Mouse (Mus musculus) heart, embryonic 16.5 days (tissue): ENCODE data around the gene Tbc1d4. TPM values are rescaled to one million over a fixed set of nuclear protein-coding genes. Genes with fewer than 3 reads are reported as not detected.
A peak's percentile ranks its signal among the peaks of the same experiment; 100 is the strongest.

ENCODE experiments used
- ATAC-seq: fragments of 200-750 bp; cut with Nextera tagmentation; replicated peaks from 2 replicates; pipeline ENCODE4 v1.8.0; 2017; ENCODE audit warnings: moderate number of reproducible peaks; ENCODE audit not compliant: insufficient read depth, low FRiP score; ENCODE audit errors: extremely low read depth
- H3K27ac ChIP-seq: fragments of 300-500 bp; sonication (generic); 2 replicates; pipeline ENCODE4 v1.5.1; 2014; ENCODE audit warnings: mild to moderate bottlenecking, low read length, control low read depth, moderate library complexity
- H3K27me3 ChIP-seq: fragments of 300-500 bp; sonication (generic); 2 replicates; pipeline ENCODE4 v1.6.1; 2014; ENCODE audit warnings: low read length, mixed read lengths; ENCODE audit not compliant: control insufficient read depth, insufficient read depth
- H3K36me3 ChIP-seq: fragments of 300-500 bp; sonication (generic); 2 replicates; pipeline ENCODE4 v1.6.1; 2014; ENCODE audit not compliant: control insufficient read depth, insufficient read depth
- H3K4me1 ChIP-seq: fragments of 300-500 bp; sonication (generic); 2 replicates; pipeline ENCODE4 v1.6.1; 2014; ENCODE audit warnings: low read length, mixed read lengths; ENCODE audit not compliant: control insufficient read depth, insufficient read depth
- H3K4me2 ChIP-seq: fragments of 300-500 bp; sonication (generic); 2 replicates; pipeline ENCODE4 v1.6.1; 2014; ENCODE audit warnings: low read depth, mild to moderate bottlenecking, control low read depth, low read length
- H3K4me3 ChIP-seq: fragments of 300-500 bp; sonication (generic); 2 replicates; pipeline ENCODE4 v1.5.1; 2014; ENCODE audit warnings: mild to moderate bottlenecking, control low read depth, low read length
- H3K9ac ChIP-seq: fragments of 300-500 bp; sonication (generic); 2 replicates; pipeline ENCODE4 v1.6.1; 2014; ENCODE audit warnings: low read length, control low read depth
- H3K9me3 ChIP-seq: fragments of 300-500 bp; sonication (generic); replicated peaks from 2 replicates; pipeline ENCODE4 v1.6.1; 2016; ENCODE audit warnings: low read length; ENCODE audit not compliant: control insufficient read depth
- WGBS: fragments of 180-500 bp; shearing (Covaris S2); extraction: QIAGEN DNeasy Blood & Tissue Kit; methylation state at CpG from one replicate; pipeline ENCODE4 v1.1.7; 2014; 5-methylcytosine and 5-hydroxymethylcytosine counted together
- polyA plus RNA-seq: library from polyadenylated mRNA; unstranded; fragments of >200 nt; fragmentation: Nextera tagmentation; extraction: Ambion mirVana; gene quantifications from 2 replicates; pipeline ENCODE4 v1.2.1, GENCODE M21; 2015

The Tbc1d4 gene
- polyA plus RNA-seq = 25.8 and 25.9 TPM in 2 replicates

GRCm38 (mm10) chr14:101608519-101609368 lies at the start of gene Tbc1d4:
Tbc1d4 (minus strand) TSS chr14:101609191.
- H3K27me3 ChIP-seq = no peaks in the 10 kb centered on the region
- no peaks in the 10 kb centered on the region for H3K9me3 ChIP-seq
- peak within 1 kb of the TSS; percentile 80 for H3K4me2 ChIP-seq
- H3K9ac ChIP-seq = peak within 1 kb of the TSS; percentile 77
- H3K4me1 ChIP-seq = peaks cover 3% of the 10 kb centered on the region; the same call in 1 of the 2 replicates
- H3K27ac ChIP-seq = peak within 1 kb of the TSS; percentile 96
- H3K4me3 ChIP-seq = peak within 1 kb of the TSS; percentile 59
- under 1% methylated on average over 62 of the region's 62 CpGs for WGBS
- ATAC-seq = peak; percentile 92
- H3K36me3 ChIP-seq = no peaks in the 10 kb centered on the region

GRCm38 (mm10) chr14:101656307-101656706 lies 47.3 kb upstream of the Tbc1d4 start:
- no peak overlapping the region for H3K9ac ChIP-seq
- H3K4me1 ChIP-seq = peaks cover 2% of the 10 kb centered on the region; the same call in 1 of the 2 replicates
- H3K9me3 ChIP-seq = no peaks in the 10 kb centered on the region
- no peak overlapping the region for H3K4me3 ChIP-seq
- no peak overlapping the region for H3K4me2 ChIP-seq
- H3K27ac ChIP-seq = no peak overlapping the region
- H3K27me3 ChIP-seq = no peaks in the 10 kb centered on the region
- WGBS = 65% methylated on average over 10 of the region's 10 CpGs
- no peak for ATAC-seq
- no peaks in the 10 kb centered on the region for H3K36me3 ChIP-seq

GRCm38 (mm10) chr14:101654526-101654909 lies 45.5 kb upstream of the Tbc1d4 start:
- Histone ChIP-seq H3K9me3 (no peaks in the 10 kb centered on the region), H3K27ac (no peak overlapping the region), H3K4me1 (peaks cover 2% of the 10 kb centered on the region; the same call in 1 of the 2 replicates), H3K4me3 (peak overlapping the region; percentile 90), H3K9ac (peak overlapping the region; percentile 85), H3K4me2 (peak overlapping the region; percentile 87), H3K36me3 (no peaks in the 10 kb centered on the region), H3K27me3 (no peaks in the 10 kb centered on the region)
- WGBS = 3% methylated on average over 10 of the region's 10 CpGs
- ATAC-seq = no peak

- Histone ChIP-seq H3K36me3 (no peaks in the 10 kb centered on the region), H3K27me3 (no peaks in the 10 kb centered on the region), H3K27ac (no peak within 1 kb of the TSS; the same call in 1 of the 2 replicates), H3K4me3 (peak within 1 kb of the TSS; percentile 90), H3K9ac (peak within 1 kb of the TSS; percentile 85), H3K9me3 (no peaks in the 10 kb centered on the region), H3K4me1 (peaks cover 2% of the 10 kb centered on the region; the same call in 1 of the 2 replicates), H3K4me2 (peak within 1 kb of the TSS; percentile 87)
- ATAC-seq = peak; percentile 88
- under 1% methylated on average over 67 of the region's 81 CpGs for WGBS
These were observed 44.9 kb upstream of the Tbc1d4 start, which contains the start of gene Uchl3 for GRCm38 (mm10) chr14:101653581-101654525. Uchl3 (plus strand) TSS chr14:101653967.

GRCm38 (mm10) chr14:101652571-101652970 lies 43.6 kb upstream of the Tbc1d4 start:
- Histone ChIP-seq H3K9ac (no peak overlapping the region), H3K27ac (no peak overlapping the region), H3K36me3 (no peaks in the 10 kb centered on the region), H3K4me1 (peaks cover 2% of the 10 kb centered on the region; the same call in 1 of the 2 replicates), H3K4me2 (no peak overlapping the region), H3K4me3 (no peak overlapping the region), H3K9me3 (no peaks in the 10 kb centered on the region), H3K27me3 (no peaks in the 10 kb centered on the region)
- 71% methylated on average over 6 of the region's 6 CpGs for WGBS
- no peak for ATAC-seq

GRCm38 (mm10) chr14:101650551-101650950 lies 41.6 kb upstream of the Tbc1d4 start:
- H3K4me1 ChIP-seq = peaks cover 2% of the 10 kb centered on the region; the same call in 1 of the 2 replicates
- no peaks in the 10 kb centered on the region for H3K27me3 ChIP-seq
- no peak overlapping the region for H3K27ac ChIP-seq
- no peak overlapping the region for H3K4me3 ChIP-seq
- no peaks in the 10 kb centered on the region for H3K36me3 ChIP-seq
- no peak for ATAC-seq
- no peak overlapping the region for H3K4me2 ChIP-seq
- H3K9me3 ChIP-seq = no peaks in the 10 kb centered on the region
- H3K9ac ChIP-seq = no peak overlapping the region
- 73% methylated on average over 4 of the region's 4 CpGs for WGBS

DNA sequence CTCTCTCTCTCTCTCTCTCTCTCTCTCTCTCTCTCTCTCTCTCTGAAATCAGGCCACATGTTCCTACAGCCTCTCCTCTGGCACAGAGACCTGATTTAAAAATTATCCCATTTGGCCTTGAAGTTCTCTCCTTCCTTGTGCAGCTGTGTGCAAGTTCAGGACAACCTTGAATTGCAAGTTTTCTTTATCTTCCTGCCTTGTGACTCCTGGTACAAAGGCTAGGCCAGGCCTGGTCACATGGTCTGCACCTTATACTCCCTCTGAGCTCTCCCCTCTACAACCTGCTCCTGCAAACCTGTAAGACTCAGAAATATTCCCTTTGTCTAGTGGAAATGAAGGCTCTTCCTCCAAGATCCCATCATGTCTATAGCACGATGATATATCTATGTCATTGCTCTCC lies 36.0 kb upstream of the Tbc1d4 start:
- Histone ChIP-seq H3K4me2 (no peak overlapping the region), H3K4me3 (no peak overlapping the region), H3K9me3 (no peaks in the 10 kb centered on the region), H3K4me1 (no peaks in the 10 kb centered on the region), H3K9ac (no peak overlapping the region), H3K27me3 (no peaks in the 10 kb centered on the region), H3K36me3 (no peaks in the 10 kb centered on the region), H3K27ac (no peak overlapping the region)
- no peak for ATAC-seq
- 75% methylated on average over 1 of the region's 1 CpGs for WGBS

- WGBS = under 1% methylated on average over 39 of the region's 39 CpGs
- peak within 1 kb of the TSS; percentile 93 for H3K4me2 ChIP-seq
- peak within 1 kb of the TSS; percentile 94 for H3K4me3 ChIP-seq
- H3K27me3 ChIP-seq = no peaks in the 10 kb centered on the region
- ATAC-seq = peak; percentile 99
- H3K9me3 ChIP-seq = no peaks in the 10 kb centered on the region
- H3K27ac ChIP-seq = peak within 1 kb of the TSS; percentile 83
- peaks cover 3% of the 10 kb centered on the region for H3K4me1 ChIP-seq
- peak within 1 kb of the TSS; percentile 88 for H3K9ac ChIP-seq
- peaks cover 3% of the 10 kb centered on the region; the same call in 1 of the 2 replicates for H3K36me3 ChIP-seq
These were observed 31.3 kb upstream of the Tbc1d4 start, which contains the start of gene Commd6 for GRCm38 (mm10) chr14:101640153-101640843. Commd6 (minus strand) TSS chr14:101640686.
